Mouse (Mus musculus) kidney, postnatal 25 days (tissue): ENCODE measurements around the gene H2-Q2.
"Not testable (repeated sequence)": the region's sequence is repeated elsewhere in the genome, so short reads cannot be mapped to it uniquely, and the experiment has no call there.

ENCODE experiments used
- DNase-seq, 2 experiments: peaks; one replicate each; pipeline ENCODE4 v3.0.0; 2021; ENCODE audit warnings: mixed read lengths in 2 of 2

H2-Q2 gene

DNA sequence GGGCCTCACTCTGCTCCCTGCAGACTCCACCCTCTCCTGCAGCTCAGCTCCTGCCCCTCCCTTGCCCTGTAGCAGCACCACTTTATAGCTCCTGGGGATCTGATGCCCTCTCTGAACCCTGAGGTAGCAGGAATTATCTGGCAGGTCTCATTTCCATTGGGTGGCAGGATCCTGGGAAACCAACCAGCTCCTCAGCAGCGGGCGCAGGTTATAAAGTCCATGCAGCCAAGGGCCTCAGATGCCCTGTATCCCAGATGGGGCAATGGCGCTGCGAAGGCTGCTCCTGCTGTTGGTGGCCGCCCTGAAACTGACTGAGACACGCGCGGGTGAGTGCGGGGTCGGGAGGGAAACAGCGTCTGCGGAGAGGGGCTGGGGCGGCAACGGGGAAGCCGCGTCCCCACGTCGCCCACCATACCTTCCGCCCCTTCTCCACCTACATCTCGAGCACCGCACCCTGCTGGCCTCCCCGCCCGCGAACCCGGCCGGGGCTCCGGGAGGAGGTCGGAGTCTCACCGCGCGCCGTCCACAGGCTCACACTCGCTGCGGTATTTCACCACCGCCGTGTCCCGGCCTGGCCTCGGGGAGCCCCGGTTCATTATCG is at the start of gene H2-Q2:
Gene H2-Q2, plus strand, starts transcription at position 172 of the 601 bp plus-strand sequence.
- peak in 1 of 2 experiments; percentile 11 for DNase-seq

- peak; percentile 57 to 76 for DNase-seq
Observed at GRCm38 (mm10) chr17:35295796-35296195, 46.2 kb upstream of the H2-Q2 start.

- DNase-seq: not testable (repeated sequence)
Observed at GRCm38 (mm10) chr17:35300261-35300945, 41.6 kb upstream of the H2-Q2 start.

DNA sequence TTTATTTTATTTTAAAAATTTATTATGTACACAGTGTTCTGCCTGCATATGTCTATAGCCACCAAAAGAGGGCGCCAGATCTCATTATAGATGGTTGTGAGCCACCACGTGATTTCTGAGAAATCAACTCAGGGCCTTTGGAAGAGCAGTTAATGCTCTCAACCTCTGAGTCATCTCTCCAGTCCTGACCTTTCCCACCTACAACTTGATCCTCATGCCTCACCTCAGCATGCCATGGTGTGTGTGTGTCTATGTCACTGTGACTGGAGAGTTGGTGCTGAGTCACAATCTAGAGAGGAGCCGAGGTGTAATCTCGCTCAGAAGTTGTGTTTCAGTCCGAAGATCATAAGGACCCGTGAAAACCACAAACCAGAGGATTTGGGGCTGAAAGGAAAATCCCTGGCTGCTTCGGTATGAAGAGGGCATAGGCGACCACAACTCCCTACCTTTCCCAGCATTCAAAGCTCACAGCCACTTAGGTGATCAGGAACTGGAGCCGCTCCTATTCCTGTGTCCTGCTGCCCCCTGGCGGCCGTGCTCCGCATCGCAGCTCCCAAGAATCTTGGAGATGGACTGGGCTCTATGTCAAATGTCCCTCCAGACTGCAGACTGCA is 40.3 kb upstream of the H2-Q2 start:
- peak; percentile 92 to 98 for DNase-seq

DNA sequence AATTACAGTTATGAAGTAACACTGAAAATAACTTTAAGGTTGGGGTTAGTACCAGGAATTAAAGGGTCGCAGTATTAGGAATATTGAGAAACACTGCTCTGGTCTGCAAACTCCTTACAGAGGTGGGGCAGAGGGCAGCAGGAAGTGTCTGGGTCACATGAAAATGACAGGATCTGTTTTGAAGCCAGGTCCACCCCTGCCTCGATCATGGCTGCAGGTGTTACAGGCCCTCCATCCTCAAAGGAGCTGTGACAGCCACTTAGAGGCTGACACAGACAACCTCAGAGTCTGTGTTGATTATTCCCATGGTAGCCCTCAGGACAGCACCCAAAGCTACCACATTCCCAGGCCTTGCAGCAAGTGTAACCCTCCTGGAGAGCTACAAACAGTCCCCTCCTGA is 38.8 kb upstream of the H2-Q2 start:
- DNase-seq: no peak

DNA sequence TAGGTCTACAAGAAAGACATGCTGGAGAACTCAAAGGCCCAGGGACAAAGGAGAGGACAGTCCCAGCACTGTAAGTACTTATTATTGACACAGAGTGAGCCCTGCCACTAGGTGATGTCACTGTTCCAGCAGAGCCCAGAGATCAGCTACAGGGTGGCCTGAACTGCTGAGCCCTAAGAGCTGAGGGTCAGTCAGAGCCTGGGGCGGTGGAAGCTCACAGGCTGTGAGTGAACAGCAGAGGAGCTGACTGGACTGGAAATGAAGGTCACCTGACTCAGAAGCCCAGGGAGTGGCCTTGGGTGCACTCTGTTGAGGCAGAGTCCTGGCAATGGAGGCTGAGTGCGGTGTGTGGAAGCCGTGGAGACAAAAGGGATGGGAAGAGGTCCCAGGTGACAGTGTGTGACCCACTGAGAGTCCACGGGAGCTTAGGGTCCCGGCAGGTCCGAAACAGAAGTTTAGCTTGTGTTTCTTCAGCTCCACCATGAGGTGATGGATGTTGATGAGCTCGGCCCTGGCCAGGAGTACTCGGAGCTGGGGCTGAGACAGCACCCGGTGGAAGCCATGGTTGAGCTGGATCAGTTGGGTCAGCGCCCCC is 38.2 kb upstream of the H2-Q2 start:
- DNase-seq: peak in 1 of 2 experiments; percentile 33

DNA sequence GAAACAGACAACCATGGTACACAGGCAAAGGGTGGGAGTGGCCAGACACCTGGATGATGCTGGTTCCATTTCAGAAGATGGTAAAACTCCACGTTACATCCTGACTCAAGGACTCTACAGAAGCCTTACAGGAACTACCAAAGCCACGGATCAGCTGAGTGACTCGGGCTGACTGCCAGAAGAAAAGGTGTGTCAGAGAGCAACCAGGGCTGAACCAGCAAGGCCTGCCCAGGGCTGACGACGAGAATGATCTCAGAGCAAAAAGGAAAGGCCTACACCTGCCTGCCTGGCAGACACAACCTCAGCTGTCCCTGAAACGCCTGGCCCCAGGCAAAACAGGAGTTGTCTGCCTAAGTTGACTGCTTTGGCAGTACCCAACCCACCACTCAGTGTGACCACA is 37.6 kb upstream of the H2-Q2 start:
- DNase-seq: peak in 1 of 2 experiments; percentile 37

- DNase-seq: not testable (repeated sequence)
Observed at GRCm38 (mm10) chr17:35304921-35305320, 37.1 kb upstream of the H2-Q2 start.

- DNase-seq: no peak
Observed at GRCm38 (mm10) chr17:35318671-35319070, 23.4 kb upstream of the H2-Q2 start.

GRCm38 (mm10) chr17:35320327-35321081 is 21.5 kb upstream of the H2-Q2 start, which contains the start of gene H2-Q1:
Gene H2-Q1, plus strand, starts transcription at chr17:35320405.
- DNase-seq: no peak

DNA sequence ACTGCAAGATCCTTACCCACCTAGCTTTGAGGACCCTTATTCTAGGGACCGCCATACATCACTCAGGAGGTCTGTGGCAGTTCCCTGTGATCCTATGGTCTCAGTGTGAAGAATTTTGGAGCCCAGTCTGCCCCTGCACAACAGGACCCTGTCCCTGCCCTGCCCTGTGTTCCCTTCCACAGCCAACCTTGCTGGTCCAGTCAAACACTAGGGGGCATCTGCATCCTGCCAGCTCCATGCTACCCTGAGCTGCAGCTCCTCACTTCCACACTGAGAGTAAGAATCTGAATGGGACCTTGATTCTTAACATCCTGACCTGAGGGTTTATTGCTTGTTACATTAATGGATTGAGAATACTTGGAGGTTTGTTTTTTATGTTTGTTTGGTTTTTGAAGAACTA is 16.9 kb upstream of the H2-Q2 start:
- not testable (repeated sequence) for DNase-seq

GRCm38 (mm10) chr17:35326000-35326399 is 16.0 kb upstream of the H2-Q2 start:
- DNase-seq: not testable (repeated sequence)

DNA sequence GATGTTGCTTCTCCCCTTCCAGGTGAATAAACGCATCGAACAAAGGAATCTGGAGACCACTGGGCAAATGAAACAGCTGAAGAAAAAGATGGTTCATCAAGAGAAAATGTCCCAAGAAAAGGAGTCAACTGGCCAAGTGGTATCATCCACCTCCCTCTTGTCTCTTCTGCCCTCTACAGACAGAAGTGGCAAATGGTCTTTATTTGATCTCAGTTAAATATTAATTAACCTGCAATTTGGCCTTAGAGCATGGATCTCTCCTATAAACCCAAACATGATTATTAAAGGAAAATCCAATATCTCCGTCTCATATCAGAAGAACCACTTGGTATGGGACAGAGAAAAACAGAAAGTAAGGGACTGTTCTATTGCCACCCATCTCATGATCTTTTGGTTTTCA is 12.3 kb upstream of the H2-Q2 start:
- DNase-seq: not testable (repeated sequence)

DNA sequence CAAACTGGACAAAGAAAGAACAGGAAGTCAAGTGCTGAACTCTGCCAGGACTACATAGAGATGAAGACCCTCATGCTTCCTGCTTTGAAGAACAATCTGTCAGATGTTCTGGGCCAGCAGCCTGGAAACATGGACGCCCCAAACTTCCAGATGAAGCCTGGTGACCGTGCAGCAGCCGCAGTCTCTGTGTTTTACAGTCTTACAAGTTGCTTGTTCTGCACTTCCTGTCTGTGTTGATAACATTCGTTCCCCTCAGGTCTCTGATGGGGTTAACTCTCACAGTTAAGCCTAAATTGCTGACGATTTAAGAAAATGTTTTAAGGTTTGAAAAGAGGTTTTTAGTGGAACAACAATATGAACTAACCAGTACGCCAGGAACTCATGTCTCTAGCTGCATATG is 10.5 kb upstream of the H2-Q2 start:
- not testable (repeated sequence) for DNase-seq

GRCm38 (mm10) chr17:35342711-35343476 is 852 bp downstream of the H2-Q2 start:
- DNase-seq: peak; percentile 10 to 51

GRCm38 (mm10) chr17:35347659-35348058 is 5.6 kb downstream of the H2-Q2 start:
- DNase-seq: not testable (repeated sequence)

DNA sequence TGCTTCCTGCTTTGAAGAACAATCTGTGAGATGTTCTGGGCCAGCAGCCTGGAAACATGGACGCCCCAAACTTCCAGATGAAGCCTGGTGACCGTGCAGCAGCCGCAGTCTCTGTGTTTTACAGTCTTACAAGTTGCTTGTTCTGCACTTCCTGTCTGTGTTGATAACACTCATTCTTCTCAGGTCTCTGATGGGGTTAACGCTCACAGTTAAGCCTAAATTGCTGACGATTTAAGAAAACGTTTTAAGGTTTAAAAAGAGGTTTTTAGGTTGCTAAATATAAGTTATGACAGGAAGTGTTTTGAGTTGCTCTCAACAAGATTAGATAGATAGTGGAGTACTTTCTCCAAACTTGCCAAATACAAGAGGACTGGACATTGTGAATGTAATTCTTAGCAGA is 11.2 kb downstream of the H2-Q2 start:
- not testable (repeated sequence) for DNase-seq

DNA sequence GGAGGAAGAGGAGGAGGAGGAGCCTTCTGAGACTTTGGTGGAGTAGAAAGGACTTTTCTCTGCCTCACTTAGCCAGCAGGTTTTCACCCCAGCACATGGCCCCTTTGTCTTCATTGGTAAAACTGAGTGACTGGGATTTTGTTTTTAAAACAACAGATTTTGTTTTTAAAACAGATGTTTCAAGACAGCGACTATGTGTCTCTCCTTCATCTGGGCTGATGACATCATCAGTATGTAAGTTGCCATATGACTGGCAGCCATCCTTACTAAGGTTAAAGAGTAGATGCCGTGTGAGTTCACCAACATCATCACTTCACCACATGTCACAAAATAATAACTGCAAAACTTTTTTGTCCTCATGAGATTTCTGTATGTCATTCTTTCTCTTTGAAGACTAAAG is 12.0 kb downstream of the H2-Q2 start:
- DNase-seq: no peak

GRCm38 (mm10) chr17:35357086-35357485 is 15.0 kb downstream of the H2-Q2 start:
- DNase-seq: no peak

DNA sequence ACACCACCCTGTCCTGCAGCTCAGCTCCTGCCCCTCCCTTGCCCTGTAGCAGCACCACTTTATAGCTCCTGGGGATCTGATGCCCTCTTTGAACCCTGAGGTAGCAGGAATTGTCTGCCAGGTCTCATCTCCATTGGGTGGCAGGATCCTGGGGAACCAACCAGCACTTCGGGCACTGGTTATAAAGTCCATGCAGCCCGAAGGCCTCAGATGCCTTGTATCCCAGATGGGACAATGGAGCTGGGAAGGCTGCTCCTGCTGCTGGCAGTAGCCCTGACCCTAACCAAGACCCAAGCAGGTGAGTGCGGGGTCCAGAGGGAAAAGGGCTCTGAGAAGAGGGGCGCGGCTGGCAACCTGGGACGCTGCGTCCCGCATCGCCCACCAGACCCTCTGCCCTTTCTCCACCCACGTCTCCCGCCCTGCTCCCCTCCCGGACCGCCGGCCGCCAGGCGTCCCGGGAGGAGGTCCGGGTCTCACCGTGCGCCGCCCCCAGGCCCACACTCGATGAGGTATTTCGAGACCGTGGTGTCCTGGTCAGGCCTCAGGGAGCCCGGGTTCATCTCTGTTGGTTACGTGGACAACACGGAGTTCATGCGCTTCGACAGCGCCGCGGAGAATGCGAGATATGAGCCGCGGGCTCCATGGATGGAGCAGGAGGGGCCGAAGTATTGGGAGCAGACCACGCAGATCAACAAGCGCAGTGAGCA is 16.9 kb downstream of the H2-Q2 start:
- no peak for DNase-seq

GRCm38 (mm10) chr17:35359470-35359862 is 17.4 kb downstream of the H2-Q2 start:
- no peak for DNase-seq
